Mouse (Mus musculus): ENCODE measurements around the gene Pacrg.

The Pacrg gene

DNA sequence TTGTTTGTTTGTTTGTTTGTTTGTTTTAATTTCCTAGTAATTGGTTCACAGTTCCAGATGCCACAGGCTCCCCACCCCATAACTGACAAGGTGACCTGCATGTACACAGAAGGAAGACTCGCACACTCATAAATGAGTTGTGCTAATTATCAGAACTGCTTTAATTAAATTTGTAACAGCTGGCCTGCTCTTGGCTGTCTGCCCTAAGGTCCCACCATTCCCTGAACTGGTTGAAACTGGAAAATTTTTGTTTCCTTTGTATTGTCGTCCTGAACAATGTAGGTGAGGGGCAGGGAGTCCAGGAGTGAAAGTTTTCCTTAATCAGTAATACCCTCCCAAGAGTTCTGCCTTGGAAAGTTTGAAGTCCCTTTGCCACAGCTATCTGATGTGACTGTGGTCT is 219.5 kb downstream of the Pacrg start:
- no peak for DNase-seq

DNA sequence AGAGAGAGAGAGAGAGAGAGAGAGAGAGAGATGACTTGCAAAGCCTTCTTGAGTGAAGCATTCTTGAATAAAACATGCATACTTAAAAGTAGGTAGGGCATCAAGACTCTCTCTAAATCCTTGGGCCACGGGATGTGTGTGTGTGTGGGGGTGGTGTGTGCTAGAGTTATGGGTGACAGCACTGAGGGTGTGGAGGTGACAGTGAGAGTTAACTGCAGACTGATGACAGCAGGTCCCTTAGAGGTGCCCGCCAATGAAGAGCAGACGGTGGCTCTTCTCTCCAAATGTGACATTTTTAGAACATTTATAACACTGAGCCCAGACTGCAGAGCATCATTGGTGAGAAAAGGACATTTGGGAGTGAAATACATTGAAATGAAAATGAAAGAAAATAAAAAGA is 220.2 kb downstream of the Pacrg start:
- DNase-seq, result no peak

DNA sequence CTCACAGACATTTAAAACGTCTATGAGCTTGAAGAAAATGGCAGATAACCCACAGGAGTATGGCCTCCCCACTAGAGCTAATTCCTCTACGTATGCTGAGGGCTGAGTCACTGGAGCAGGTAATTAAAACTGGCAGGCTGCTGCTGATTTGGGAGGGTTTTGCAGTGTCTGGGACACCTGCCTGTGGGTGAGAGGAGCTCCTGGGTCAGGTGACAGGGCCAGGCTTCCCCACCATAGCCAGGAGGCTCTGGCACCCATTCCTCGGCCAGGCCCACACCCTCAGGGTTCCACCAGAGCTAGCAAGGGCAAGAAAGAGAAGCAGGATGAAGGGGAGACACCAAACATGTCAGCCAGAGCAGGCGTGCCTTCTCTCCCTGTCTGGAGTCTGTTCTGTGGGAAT is 222.5 kb downstream of the Pacrg start:
- DNase-seq, result no peak

DNA sequence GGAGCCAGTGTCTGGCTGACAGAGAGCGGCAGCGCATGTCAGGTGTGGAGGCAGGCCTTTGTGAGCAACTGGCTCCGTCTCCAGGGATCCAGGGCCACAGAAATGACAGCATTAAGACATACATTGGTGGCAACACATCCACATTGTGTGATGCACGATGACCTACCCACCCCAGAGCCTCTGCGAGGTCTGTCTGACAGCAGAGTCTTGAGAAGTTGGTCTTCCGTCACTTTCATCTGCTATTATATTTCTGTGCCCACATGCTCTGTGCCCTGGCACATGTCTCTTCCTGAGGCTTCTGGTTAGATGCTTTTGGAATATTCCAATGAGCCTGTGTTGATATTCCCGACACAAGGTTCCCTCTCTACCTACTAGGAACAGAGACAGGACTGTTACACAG is 224.5 kb downstream of the Pacrg start:
- no peak for DNase-seq

DNA sequence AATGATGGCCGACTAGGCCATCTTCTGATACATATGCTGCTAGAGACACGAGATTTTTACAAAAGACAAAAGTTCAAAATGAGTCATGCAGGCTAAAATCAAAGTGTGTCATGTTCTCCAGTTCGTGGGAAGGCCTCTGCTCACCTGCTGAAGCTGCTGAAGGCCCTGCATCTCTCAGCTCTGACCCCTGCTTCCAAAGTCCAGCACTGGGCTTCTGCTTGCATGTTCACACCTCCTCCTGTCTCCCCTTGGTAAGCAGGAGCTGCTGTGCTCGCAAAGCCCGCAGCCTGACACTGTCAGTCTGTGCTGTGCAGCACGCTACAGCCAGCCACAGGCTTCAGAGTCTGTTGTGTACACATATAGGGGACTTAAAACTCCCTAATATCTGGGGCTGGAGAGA is 225.4 kb downstream of the Pacrg start:
- DNase-seq, result no peak

DNA sequence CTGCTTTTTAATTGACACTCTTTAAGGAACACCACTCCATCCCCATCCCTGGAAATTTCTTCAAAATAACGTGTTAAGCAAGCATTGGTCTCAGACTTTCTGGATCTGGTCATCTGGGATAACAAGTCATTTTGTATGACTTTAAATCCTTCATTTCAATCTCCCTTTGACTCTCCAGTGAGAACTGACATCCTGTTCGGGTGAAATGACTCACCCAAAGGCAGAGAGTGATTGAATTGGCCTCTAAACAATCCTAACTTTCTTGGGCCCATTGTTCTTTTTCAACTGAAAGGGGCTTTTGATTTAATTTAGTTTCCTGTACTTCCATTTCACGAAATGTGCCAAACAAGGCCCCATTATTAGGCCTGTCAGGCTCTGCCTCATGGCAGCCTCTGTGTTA is 228.5 kb downstream of the Pacrg start:
- no peak for DNase-seq

DNA sequence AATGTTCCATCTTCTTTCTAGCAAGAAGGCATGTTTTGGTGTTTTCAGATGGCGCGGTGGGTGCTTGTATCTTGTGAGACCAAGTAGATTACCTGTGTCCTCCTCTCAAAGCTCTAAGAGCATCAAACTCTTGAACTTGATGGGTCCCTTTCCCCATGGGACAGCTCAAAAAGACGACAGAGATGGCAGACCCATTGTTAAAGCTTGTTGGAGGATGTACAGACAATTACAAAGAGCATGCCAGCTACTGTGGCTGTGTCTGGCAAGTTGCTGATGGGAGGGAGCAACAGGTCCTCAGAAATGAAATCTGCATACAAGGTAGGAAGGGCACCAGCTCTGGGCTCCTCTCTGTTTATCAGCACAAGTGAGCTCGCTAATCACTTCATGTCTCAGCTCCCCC is 232.0 kb downstream of the Pacrg start:
- DNase-seq, result no peak

DNA sequence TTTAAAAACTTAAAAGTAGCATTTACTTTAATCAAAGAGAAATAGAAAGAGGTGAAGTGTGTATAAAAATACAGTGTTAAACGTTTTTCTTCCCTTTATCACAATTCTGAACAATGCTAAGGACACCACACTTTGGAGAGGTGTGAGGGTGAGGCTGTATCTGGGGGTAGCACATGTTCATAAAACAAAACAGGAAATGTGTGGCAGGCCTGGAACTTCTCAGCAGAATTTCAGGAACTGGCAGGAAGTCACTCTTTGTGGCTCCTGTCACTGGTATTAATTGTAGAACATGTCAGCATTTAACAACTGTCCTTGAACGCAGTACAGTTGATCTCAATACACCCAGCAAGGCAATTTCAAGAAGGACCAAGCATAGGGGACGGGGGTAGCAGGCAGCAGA is 234.0 kb downstream of the Pacrg start:
- no peak for DNase-seq

DNA sequence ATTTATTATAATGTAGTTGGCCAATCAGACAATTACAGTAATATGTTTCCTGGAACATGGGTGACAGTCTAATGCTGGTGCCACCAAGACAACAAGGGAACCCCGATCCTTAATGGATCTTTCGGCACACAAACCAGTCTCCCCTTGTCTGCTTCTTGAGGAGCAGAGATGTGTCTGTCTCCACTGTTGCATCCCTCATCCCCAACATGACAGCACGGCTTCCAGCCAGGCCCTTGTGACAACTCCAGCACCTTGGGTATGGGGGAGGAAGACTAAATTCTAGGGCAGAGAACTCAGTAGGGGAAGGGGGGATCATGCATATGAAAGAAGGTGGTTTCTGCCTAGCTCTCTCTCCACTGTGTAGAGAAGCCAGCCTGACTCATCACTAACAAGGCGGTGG is 242.4 kb downstream of the Pacrg start:
- DNase-seq, result no peak

DNA sequence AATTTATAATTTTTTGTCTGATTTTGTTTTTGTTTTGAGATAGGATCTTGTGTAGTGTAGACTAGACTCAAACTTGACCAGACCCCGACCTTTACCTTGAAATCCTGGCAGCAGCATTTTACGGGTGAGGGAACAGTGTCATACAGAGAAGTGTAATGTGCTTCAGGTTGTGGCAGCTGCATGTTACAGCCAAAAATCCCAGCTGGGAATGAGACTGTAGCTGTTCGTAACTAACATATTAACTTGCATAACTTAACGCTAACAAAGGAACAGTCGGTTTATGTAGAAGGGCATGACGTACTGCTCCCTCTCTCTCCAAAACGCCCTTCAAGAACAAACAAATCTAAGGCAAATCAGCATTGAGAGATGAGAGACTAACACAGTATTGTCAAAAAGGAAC is 250.5 kb downstream of the Pacrg start:
- DNase-seq, result no peak

DNA sequence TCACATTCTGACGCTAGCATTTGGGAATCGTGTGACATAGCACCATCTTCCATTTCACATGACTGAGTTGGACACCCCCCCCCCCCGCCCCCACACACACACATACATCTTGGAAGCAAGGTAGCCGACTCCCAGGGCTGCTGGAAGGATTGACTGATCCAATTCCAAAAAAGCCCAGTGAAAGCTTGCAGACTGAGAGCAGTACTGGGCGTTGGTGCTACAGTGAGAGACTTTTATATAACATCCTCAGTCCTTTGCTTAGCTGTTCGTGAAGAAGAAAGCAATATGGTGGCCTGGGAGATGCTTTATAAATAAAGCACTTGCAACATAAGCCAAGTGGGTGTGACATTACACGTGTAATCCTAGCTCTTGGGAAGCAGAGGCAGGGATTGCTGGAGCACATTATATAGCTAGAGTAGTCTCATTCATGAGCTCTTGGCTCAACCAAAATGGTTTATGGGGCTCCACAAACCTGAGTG is 251.2 kb downstream of the Pacrg start:
- no peak for DNase-seq

DNA sequence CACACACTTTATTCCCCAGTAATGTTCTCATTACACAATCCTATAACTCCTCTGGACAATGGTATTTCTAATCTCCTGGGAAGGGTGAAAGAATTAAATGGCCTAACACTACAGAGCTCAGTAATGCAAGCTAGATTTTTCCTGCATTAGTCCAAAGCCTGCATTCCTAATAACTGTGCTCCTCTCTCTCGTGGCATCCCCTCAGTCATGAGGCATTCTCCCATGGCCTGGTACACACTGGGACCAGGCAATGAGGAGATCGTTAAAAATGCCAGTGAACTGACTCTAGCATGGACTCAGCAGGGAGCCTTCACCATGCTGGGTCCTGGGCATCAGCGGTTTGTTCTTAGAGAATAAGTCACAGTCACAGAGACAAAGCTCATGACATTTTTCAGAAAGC is 256.8 kb downstream of the Pacrg start:
- no peak for DNase-seq

DNA sequence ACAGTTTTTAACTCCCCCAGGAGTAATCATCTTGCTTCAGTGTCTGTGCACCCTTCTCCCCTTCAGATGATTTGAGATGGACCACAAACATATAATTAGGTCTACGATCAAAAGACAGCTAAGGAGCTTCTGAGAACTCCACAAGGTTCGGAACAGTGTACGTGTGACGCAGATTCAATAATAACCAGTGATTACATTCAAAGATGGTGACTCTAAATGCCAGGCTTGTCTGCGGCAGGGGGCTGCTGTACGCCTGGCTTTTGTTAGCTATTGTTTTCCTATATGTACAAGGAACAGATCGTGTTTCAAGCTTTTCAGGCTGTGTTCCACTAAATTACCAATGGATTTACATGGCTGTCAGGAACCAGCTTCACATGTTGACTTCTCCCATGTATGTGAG is 264.8 kb downstream of the Pacrg start:
- DNase-seq, result no peak

DNA sequence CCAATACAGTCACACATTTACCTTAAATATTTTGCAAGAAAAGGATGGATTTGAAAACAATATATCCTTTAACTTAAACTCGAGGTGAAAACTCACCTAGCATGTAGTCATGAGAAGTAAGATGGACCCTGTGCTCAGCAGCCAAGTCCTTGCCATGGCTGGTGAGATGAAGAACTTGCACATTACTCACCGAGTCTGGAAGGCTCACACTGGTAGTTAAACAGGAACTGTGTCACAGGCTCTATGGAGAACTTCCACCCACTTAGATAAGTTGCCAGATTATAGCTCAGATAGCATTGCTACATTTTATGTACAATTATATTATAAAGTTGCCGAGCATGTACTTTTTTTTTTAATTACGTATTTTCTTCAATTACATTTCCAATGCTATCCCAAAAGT is 267.7 kb downstream of the Pacrg start:
- DNase-seq, result no peak

DNA sequence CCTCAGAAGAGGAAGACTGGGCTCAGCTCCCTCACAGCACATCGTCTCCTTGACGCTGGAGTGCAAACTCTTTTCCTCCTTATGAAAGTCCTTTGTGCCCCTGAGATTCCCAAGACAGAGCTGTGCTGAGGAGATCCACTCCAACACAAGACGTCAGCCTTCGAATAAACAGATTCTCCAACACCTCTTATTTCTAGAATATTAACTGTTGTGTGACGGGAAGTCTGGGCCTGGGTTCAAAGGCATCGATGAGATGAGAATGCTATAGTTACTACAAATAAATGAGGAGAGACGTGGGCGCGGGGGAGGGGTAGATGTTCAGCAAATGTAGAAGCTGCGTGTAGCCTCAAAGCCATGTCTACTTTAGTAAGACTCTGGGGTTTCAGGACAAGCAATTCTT is 270.8 kb downstream of the Pacrg start:
- no peak for DNase-seq

DNA sequence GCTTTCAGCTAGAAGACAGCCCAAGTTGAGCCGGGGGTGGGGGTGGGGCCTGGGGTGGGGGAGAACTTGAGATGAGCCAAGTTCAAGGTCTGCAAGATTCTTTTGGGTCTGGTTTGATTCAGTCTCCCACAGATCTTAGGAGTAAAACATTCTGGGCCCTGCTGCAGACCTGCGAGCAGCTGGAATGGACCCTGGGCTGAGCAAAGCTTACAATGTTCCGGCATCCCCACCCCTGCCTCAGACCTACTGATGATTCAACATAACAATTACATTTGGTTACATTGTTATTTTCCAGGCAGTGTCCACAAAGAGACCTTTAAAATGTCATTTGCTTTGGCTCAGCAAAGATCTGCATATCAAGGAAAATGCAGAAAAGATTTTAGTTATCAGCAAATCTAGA is 272.7 kb downstream of the Pacrg start:
- DNase-seq, result no peak

DNA sequence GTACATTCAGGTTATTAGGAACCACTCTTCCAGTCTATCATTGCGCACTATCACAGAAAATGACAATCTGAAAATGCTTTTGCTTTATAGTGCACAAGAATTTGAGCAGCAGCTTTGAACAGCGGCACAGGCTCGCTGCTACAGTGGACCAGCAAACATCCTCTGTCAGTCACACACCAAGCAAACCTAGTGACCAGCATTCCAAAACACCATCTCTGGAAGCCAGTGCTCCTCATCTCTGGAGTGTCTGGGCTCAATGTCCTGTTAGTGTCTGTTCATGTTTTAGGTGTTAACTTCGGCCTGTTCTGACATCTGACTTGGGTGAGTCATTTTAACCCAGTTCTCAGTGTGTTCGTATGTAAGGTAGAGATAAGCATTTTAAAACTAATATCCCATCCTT is 275.9 kb downstream of the Pacrg start:
- DNase-seq, result no peak

DNA sequence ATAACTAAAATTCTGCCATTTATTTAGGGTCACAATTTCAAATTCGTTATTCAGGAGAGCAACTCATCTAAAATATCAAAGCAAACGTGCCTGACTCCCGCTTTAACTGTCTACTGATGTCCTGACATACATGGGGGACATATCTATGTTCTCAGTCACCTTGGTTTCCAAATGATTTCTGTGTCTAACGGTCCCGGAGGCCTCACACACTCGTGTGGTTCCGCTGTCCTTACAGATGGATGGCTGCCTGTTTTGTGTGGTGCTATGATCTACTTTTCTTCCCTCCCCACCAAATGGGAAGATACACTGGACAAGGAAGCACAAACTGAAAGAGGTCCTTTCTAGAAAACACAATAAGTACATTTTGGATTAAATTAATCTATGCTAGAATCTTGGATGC is 277.2 kb downstream of the Pacrg start:
- DNase-seq, result no peak

DNA sequence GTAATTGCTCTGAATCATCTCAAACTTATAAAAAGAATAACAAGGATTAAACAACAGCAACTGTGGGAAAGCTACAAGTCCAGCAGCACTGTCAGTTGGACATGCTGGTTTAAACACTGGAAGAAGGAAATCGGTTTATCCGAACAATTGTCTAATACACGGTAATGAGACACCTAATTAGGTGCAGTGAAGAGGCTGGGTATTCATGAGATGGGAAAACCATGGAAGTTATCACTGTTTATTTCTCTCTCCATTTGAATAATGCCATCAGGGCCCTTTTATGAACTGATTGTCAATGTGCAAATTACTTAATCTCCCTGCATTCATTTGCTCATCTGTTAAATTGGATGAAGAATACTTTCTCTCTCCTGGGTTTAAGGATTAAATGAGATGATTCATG is 280.1 kb downstream of the Pacrg start:
- no peak for DNase-seq

DNA sequence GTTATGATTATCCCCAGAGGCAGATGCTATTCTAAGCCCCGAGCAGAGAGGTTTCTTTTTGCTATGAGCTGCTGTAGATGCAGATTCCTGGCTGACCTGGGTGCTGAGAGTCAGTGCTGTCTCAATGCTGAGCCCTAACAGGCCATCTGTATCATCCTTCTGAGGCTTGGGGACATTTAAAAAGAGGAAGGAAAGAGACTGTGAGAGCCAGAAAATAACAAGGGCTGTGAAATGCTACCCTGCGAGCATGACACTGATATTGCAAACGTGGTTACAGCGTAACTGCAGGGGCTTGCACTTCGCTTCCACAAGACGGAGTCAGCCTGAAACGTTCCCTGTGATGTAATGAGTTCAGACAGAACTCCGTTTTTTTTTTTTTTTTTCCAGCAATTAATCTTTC is 281.4 kb downstream of the Pacrg start:
- no peak for DNase-seq

DNA sequence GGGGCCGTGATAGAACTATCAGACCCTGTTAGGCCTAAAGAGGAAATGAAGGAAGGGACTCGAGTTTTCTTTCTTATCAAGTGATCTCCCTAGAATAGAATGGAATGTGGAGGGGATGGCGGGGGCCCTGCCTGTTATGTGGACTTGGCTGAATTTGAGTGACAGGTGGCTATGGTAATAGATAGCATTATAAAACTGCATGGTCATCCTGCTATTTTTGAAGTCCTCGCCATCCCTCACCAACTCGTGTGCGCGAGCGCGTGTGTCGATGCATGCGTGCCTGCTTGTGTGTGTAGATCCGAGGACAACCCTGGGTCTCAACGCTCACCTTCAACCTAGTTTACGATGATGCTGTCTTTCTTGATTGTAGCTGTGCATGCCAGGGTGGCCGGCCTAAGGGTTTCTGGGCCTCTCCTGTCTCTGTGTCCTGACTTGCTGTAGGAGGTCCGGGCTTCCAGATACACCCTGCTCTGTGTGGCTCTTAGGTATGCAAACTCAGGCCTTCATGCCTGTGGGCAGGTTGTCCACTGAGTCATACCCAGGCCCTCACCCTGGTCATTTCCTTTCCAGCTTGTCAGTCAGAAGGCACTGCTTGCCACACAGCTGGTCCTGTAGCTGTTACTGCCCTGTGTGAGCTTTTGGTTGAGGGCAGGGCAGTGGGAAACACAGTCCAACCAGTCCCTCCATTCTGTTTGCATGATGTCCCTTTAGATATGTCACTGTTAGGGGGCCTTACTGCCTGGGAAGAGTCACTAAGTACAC is 287.6 kb downstream of the Pacrg start:
- no peak for DNase-seq

DNA sequence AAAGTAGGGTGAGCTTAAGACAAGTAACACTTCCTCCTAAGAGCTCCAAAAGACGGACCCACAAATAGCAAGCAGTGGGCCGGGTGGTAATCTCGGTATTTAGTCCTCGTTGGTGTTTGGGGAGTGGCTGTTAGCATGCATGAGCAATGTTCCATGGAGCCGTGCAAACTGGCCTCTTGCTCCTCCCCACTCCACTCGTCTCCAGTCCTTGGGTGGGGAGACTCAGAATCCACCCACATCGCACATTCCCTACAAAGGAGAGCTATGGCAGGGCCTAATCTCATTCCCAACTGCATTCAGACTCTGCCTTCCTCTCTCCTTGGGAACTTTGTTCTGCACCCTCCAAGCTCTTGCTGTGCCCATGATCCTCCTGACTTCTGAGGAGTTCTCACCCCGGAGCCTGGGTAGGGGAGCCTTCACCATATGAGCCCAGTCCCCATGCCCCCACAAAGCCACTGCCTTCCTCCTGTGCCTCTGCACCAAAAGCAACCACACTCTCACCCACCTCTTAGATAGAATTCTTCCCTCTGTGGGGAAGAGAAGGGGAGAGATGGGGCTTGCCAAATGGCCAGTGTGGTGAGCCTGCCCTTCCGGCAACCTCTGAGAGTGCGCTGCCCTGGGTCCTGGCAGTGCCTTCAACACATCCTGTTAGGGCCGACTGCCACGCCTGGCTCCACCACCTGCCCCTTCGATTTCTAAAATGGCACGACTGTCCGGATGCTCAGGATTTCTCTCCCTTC is 289.2 kb downstream of the Pacrg start:
- DNase-seq, result no peak

DNA sequence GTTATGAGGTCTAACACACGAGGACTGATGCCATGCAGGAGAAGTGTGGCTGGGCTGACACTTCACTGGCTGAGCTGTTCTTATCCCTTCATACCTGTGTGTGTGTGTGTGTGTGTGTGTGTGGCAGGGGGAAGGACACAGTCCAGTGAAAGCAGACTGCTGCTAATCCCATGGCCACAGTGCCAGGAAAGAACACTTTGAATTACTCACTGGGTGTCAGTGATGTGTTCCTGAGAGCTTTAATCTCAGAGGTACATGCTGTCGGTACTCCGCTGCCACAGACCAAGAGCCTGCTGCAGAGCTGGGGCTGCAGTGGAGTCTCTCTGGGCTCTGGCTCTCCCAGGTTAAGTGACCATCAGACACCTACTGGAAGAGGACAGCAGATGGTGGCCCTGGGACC is 290.3 kb downstream of the Pacrg start:
- no peak for DNase-seq

DNA sequence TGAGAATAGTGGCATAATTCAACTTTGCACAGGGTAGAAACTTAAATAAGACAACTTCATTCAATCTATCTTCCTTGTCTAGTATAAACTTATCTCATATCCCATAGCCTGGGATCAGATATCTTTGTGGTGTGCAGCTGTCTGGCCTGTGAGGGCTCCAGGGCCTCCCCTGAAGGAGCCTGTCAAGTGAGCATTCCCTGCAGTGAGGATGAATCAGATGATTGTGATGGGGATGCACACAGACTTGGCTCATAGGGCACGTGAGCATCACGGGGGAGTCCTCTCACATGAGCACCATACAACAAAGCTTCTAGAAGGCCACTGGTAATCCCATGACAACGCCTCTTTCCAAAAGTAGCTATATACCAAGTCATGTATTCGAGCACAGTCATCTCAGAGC is 291.1 kb downstream of the Pacrg start:
- DNase-seq, result no peak

DNA sequence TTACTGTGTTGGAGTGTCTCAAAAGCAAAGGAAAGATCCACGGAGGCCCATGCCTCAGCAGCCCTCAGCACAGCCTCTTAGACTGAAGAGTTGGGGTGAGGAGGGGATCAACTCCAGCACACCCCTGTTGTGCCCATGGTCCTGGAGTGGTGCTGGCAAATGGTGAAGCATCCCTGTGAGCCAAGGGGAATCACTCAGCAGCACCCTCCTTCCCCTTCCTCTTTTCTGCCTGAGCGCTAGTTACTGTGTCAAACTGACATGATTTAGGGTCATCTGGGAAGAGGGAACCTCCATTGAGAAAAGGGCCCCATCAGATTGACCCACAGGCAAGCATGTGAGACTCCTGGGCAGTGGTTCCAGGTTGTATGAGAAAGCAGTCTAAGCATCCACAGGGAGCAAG is 299.3 kb downstream of the Pacrg start:
- no peak for DNase-seq
